Mouse (Mus musculus) skeletal muscle tissue, adult 2 months (tissue): Measurements from ENCODE around the gene Fgfr4.

Experiments used
- DNase-seq: peaks from one replicate; pipeline ENCODE4 v3.0.0-alpha.2; 2012; ENCODE audit warnings: low read depth, low spot score

Gene Fgfr4

GRCm38 (mm10) chr13:55152621-55153415, at the start of gene Fgfr4:
TSS of gene Fgfr4 (plus strand) at chr13:55152640.
- DNase-seq, result no peak

GRCm38 (mm10) chr13:55103351-55103750, 49.1 kb upstream of the Fgfr4 start:
- DNase-seq, result no peak

DNA sequence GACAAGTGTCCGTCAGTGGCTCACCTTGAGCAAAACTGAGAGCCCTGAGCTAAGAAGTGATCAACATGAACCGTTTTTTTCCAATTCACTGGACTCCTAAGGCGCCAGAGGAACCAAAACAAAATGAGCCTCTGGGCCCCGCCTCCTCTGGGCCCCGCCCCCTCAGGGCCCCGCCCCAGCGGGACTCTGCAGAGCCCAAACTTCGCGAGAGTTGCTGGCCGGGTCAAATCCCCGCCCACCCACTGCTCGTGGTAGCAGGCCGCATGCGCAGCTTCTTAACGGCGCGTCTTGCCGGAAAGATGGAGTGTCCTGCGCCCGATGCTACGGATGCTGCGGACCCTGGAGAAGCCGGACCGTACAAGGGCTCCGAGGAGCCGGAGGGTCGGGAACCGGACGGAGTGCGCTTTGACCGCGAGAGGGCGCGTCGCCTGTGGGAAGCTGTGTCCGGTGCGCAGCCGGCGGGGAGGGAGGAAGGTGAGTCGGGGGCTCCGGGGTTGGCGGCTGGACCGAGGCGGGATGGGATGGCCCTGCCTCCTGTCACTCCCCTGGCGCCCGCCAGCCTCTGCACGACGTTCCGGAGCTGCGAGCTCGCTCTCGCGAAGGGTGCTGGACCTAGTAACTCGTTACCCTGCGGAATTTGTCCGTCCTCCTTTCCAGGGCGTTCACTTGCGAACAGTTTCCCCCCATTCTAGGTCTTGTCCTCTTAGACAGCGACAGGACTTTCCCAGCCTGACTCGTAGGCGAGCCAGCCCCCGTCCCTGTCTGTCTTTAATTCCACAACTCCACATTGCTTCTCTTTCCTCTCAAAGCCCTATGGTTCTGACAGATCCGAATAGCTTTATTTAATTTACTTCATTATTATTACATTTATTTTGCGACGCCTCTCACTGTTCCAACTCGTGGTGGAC, 47.1 kb upstream of the Fgfr4 start, which contains the start of gene Zfp346:
Zfp346 (plus strand) TSS at position 267 of the 908 bp plus-strand sequence.
- DNase-seq, result peak; percentile 96

DNA sequence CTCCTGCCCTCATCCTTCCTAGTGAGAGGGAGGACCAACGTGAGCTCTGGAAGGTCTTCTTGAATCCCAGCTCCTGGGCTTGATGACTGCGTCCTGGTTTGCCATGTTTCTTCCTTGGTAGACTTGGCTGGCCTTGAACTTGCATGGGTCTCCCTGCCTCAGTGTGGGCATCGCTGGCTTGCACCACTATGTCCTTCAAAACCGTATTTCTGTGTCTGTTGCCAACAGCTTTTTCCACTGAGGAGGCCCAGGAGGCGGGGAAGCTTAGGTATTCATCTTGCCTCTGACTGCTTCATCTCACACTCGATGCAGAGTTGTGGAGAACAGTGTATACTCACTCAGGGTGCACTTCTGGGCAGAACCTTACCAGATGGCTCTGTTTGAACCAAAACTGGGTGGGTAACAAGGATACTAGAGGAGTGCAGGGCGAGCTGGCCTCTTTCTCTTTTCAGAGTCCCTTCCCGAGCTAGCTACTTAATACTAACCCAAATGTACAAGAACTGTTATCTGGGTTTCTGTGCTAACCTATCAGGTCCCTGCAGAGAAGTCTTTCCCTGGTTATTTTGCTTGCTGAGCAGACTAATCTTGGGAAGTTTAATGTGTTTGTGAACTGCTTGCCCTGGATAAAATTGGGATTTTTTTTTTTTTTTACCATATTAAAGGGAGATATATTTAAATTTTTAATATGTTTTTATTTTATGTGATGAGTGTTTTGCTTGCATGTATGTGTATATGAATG, 46.3 kb upstream of the Fgfr4 start:
- DNase-seq, result no peak

GRCm38 (mm10) chr13:55107116-55107515, 45.3 kb upstream of the Fgfr4 start:
- no peak for DNase-seq

DNA sequence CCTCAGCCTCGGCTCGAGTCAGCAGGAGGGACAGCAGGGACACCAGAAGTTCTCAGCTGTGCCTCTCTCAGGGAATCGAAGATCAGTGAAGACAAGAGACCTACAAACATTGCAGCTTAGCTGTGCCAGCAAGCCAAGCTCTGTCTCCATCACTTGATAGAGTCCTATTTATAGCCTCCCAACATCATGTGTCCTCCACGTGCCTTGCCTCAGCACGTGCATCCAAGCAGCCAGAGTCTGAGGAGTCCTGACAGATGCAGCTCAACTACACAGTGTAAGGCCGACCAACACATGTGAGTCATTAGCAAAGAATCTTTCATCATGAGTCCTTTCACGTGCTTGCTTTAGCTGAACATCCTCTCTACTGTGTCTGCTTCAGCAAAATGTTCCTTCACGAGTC, 44.7 kb upstream of the Fgfr4 start:
- DNase-seq, result peak; percentile 43

DNA sequence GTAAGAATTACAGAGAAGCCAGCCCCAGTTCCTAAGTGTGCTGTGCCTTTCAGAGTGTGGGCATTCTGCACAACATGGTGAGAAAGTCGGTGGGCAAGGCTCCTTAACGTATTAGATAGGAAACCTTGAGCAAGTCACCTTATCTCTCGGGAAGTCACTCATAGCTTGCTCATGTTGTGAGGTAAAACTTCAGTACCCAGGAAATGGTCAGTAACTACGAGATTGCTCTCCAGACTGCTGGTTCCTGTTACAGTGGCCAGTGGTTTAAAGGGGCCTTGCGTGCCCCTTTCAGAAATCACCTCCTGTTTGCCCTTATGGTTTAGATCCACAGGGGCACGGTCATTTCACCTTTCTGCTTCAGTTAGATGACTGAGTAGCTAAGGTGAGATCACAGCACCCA, 38.1 kb upstream of the Fgfr4 start:
- DNase-seq, result no peak

- DNase-seq, result no peak
These were observed 27.5 kb upstream of the Fgfr4 start for GRCm38 (mm10) chr13:55124903-55125302.

- no peak for DNase-seq
These were observed 19.0 kb upstream of the Fgfr4 start, which contains the start of gene Gm17617 for GRCm38 (mm10) chr13:55133448-55133847. TSS of gene Gm17617 (minus strand) at chr13:55133548.

DNA sequence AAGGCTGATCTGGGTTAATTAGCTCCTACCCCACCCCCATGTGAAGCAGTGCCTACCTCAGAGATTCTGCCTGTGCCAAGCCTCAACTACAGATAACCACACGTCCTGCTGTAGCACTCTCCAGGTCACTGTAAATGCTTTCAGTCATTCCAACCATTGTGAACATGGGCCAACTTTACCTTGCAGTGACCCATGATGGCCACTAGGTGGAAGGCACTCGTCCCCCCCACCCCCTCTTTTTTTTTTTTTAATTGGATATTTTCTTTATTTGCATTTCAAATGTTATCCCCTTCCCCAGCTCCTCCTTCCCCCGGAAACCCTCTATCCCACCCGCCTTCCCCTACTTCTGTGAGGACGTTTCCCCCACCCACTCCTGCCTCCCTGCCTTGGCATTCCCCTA, 17.1 kb upstream of the Fgfr4 start:
- no peak for DNase-seq

DNA sequence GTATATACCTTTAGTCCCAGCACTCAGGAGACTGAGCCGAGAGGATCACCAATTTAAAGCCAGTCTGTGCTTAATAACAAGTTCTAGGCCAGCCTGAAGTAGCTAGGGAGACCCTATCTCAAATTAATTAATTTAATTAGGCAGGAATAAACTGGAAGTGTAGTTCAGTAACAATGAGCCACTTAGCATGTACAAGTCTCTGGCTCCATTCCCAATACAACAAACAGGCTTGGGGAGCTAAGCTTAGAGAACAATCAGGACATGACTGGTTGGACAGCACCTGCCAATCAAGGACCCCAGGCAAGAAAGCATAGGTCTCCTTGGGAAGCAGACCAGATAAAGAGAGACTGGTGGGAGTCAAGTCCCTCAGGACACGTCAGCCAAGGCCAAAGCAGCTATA, 12.2 kb upstream of the Fgfr4 start:
- DNase-seq, result no peak

DNA sequence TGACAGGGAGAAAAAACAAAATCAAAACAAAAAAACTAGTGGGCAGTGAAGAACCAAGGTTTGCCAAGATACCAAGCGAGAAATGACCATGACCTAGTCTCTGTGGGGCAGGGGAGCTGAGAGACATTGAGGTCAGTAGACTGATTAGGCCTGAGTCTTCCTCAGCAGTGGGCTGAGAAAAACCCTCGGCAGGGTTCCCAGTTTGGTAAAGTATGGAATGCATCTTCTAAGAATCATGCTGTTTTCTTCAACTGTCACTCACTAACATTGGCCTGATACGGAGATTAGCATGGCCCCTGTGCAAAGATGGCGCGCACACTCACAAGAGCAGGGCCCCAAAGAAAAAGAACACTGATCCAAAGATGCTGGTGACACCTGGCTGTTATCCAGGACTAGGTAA, 1.5 kb downstream of the Fgfr4 start:
- no peak for DNase-seq

- DNase-seq, result no peak
These were observed 9.9 kb downstream of the Fgfr4 start for GRCm38 (mm10) chr13:55162365-55162764.

GRCm38 (mm10) chr13:55163553-55163952, 11.1 kb downstream of the Fgfr4 start:
- DNase-seq, result no peak

- DNase-seq, result no peak
These were observed 13.4 kb downstream of the Fgfr4 start for GRCm38 (mm10) chr13:55165831-55166339.

DNA sequence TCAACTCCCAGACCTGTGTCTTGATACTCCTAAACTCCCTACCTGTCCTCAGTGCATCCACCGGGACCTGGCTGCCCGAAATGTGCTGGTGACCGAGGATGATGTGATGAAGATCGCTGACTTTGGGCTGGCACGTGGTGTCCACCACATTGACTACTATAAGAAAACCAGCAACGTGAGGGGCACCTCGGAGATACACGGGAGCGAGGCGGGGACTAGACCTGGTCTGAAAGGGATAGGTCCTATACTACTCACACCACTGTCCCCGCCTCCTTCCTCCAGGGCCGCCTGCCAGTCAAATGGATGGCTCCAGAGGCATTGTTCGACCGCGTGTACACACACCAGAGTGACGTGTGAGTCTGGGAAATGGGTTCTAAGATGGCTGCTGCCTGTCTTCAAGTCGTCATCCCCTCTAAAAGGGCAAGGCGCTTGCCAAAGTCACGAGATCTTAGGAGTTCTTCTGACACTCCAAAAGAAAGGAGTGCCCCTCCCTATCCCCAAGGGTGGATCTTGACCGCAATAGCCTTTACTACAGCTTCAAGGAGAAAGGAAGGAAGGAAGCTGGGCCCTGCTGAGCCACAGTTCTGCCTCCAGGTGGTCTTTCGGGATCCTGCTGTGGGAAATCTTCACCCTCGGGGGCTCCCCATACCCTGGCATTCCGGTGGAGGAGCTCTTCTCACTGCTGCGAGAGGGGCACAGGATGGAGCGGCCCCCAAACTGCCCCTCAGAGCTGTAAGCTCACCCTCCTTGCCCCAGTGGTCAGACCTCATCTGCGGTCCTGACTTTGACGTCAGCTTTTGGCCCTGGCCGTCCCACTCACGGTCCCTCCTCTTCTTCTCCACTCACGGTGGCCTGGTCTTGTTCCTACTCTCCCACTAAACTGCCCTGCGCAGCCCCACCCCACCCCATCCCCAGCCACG, 14.6 kb downstream of the Fgfr4 start:
- no peak for DNase-seq

DNA sequence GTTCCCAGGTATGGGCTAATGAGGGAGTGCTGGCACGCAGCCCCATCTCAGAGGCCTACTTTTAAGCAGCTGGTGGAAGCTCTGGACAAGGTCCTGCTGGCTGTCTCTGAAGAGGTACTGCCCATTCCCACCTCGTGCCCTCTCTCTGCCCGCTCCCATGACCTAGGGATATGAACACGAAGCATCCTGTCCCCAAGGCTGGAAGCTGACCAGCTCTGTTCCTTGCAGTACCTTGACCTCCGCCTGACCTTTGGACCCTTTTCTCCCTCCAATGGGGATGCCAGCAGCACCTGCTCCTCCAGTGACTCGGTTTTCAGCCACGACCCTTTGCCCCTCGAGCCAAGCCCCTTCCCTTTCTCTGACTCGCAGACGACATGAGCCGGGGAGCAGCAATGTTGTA, 15.4 kb downstream of the Fgfr4 start:
- no peak for DNase-seq

DNA sequence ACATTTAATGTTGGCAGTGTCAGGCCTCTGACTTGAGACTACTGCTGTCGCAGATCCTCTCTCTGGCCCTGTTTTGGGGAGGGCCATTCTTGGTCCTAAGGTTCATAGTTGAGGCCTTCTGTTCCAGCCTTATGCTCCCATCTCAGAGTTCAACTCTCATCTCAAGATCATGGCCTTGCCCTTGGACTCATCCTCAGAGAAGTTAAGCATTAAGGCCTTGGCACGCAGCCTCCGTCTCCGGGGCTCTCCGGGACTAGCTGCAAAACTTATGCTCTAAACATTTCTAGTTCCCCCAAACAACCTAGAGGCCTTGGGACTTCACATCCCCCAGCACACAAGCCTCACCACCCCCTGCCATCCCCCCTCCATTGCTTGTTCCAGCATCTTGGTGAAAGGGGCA, 15.8 kb downstream of the Fgfr4 start:
- DNase-seq, result no peak

DNA sequence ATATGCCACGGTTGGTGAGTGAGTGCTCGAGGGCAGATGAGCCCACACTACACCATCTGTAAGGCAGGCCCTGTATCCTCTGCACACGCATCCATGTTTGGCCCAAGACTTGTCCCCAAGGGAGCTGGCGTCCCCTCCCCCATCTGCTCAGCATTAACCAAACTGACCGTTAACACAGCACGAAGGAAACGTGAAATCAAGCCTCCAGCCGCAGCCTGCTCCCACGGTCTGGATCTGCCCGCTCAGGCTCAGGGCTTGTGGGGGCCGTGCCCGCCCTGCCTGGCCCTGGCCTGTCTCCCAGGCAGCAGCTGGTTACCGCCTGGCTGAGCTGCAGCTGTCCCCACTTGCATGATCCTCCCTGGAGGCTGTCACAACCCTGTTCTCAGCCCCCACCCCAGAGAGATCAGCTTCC, 16.5 kb downstream of the Fgfr4 start:
- DNase-seq, result peak; percentile 93

DNA sequence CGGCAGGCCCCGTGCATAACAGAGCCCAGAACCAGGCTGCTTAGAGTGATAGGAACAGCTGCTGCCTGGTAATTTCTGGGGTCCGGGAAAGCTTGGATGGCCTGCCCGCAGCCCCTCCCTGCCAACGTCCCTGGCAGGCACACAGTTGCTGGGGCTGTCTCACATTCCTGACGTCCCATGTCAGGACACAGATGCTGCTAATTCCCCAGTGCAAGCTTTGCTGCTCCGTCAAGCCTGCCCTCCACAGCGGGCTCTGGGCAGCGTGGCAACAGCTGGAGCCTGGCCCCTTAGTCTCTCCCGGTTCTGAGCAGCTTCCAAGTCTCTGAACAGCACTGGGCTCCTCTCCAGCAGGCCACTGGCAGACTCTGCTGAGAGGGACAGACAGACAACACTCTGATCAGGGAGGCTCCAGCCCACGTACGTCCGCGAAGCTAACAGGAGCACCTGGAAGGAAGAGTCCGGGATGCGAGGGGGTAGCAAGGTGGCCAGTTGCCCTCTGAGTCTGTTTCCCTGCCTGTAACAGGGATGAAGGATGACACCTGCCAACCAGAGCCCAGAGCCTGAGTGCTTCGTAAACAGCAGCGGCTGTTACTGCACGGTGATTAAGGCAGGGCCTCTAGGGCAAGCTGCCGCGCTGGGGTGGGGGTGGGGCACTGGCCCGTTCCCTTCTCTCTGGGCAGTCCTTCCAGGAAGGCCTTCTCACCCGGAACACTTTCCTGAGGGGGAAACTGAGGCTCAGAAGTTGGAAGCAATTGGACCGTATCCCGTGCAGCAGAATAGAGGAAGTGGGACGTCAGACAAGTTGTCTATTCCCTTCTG, 19.3 kb downstream of the Fgfr4 start:
- peak; percentile 86 for DNase-seq
